Mouse (Mus musculus) myocyte (in vitro differentiated cells): ENCODE measurements at regions not wholly inside any gene's neighbourhood (a gene's known extent, or its start where the extent isn't known, plus 50 kb on each side); places are given as distances from the start of the nearest gene placed in this dataset.
"Not testable (repeated sequence)": the region's sequence is repeated elsewhere in the genome, so short reads cannot be mapped to it uniquely, and the experiment has no call there.

Experiments
- CEBPB ChIP-seq: IDR thresholded peaks from 2 replicates; pipeline ENCODE4 v1.6.1; 2011; ENCODE audit warnings: mild to moderate bottlenecking, moderate library complexity; ENCODE audit not compliant: poor library complexity, insufficient read depth, severe bottlenecking
- MAX ChIP-seq: IDR thresholded peaks from one replicate; pipeline ENCODE4 v1.6.1; 2011; ENCODE audit warnings: low read depth, mild to moderate bottlenecking, control low read depth
- POLR2A ChIP-seq: IDR thresholded peaks from one replicate; pipeline ENCODE4 v1.6.1; 2011; ENCODE audit warnings: low read depth, mild to moderate bottlenecking, control low read depth, moderate library complexity; ENCODE audit not compliant: insufficient read length
- POLR2AphosphoS2 ChIP-seq: IDR thresholded peaks from one replicate; pipeline ENCODE4 v1.6.1; 2011; ENCODE audit warnings: low read depth, control low read depth; ENCODE audit not compliant: insufficient read length
- TCF12 ChIP-seq: IDR thresholded peaks from one replicate; pipeline ENCODE4 v1.6.1; 2011; ENCODE audit warnings: mild to moderate bottlenecking, control low read depth; ENCODE audit not compliant: poor library complexity, insufficient read depth, severe bottlenecking

DNA sequence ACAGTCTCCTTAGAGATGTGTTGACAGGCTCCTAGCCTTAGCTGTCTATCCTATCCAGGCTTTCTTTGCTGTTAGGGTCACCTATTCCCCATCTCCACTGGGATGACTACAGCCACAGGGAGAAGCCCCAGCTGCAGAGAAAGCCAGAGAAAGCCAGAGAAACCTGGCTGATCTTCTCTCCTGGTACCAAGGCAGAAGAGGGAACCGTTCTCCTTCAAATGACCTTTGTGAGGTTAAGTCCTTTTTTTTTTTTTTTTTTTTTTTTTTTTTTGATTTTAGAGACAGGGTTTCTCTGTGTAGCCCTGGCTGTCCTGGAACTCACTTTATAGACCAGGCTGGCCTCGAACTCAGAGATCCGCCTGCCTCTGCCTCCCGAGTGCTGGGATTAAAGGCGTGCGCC is 91.1 kb upstream of the Gm9887 start:
- TF ChIP-seq POLR2A, POLR2AphosphoS2, CEBPB, MAX, TCF12: not testable (repeated sequence)
